8 mouse cellular contexts compared by ENCODE assay signal in the genomic region with DNA sequence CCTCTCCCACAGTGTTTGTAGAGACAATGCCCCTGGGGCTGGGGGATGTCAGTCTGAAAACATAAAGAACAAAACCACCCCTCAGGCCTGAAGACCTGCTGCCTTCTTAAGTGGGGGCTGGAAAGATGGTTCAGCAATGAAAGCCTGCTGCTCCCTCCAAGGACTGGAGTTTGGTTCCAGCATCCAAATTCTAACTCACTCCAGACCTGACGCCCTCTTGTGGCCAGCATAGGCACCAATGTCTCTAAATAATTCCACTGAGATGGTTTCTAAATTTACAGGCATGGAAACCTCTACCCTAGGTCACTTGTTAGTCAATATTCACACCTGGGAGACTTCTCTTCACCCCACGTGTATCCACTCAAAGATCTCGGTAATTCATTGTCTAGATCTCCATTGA. TPM values are rescaled to one million over a fixed set of nuclear protein-coding genes. Genes with fewer than 3 reads are reported as not detected.
DNase-seq lines count a peak whose midpoint lies in the region; ATAC-seq and TF ChIP-seq lines count a peak whose summit lies in the region.

No protein-coding gene starts in this region.

- H3K36me3 ChIP-seq in midbrain, embryonic 10.5 days: no peaks in the 10 kb centered on the region
- H3K36me3 ChIP-seq in midbrain, embryonic 15.5 days (replicated peaks): no peaks in the 10 kb centered on the region

- no peaks in the 10 kb centered on the region for H3K9me3 ChIP-seq in midbrain, embryonic 10.5 days (replicated peaks)
- no peaks in the 10 kb centered on the region for H3K9me3 ChIP-seq in midbrain, embryonic 15.5 days

- H3K4me2 ChIP-seq in midbrain, embryonic 15.5 days: no peak overlapping the region

- H3K4me3 ChIP-seq in gastrocnemius, adult 2 months: no peak overlapping the region
- H3K4me3 ChIP-seq in midbrain, embryonic 10.5 days: no peak overlapping the region
- H3K4me3 ChIP-seq in midbrain, embryonic 15.5 days: no peak overlapping the region

- peak; percentile 59 for TF ChIP-seq CTCF in gastrocnemius, adult 2 months (IDR thresholded peaks at IDR 0.05)

- DNase-seq in gastrocnemius, adult 2 months: peak; percentile 35
- DNase-seq in gastrocnemius, adult 8-10 months (ENCODE audit: low spot score in 2 of 2): no peak
- DNase-seq in midbrain, embryonic 10.5 days (ENCODE audit: low spot score): peak; percentile 39
- DNase-seq in ZHBTc4 (ENCODE audit: low read depth, low spot score): peak; percentile 68
- peak; percentile 32 for DNase-seq in induced T-regulatory cell, adult 2 months (ENCODE audit: low read depth)
- DNase-seq in spleen, postnatal 36 days (ENCODE audit: low spot score in 2 of 2): no peak
- no peak for DNase-seq in right cerebral cortex, adult 18-20 months

- no peak overlapping the region for H3K9ac ChIP-seq in midbrain, embryonic 15.5 days

- H3K27me3 ChIP-seq in midbrain, embryonic 10.5 days (ENCODE audit: low read depth, poor library complexity, severe bottlenecking): no peaks in the 10 kb centered on the region
- no peaks in the 10 kb centered on the region for H3K27me3 ChIP-seq in midbrain, embryonic 15.5 days (replicated peaks)

- ATAC-seq in midbrain, embryonic 15.5 days (replicated peaks): no peak

- no peak overlapping the region for H3K27ac ChIP-seq in gastrocnemius, adult 2 months
- no peak overlapping the region for H3K27ac ChIP-seq in midbrain, embryonic 10.5 days (replicated peaks)
- H3K27ac ChIP-seq in midbrain, embryonic 15.5 days: no peak overlapping the region

- intact Hi-C loops in gastrocnemius, adult 2 months (cut with DNase I): no loop called here

- WGBS in midbrain, embryonic 10.5 days: 29% methylated on average over 3 of the region's 3 CpGs
- WGBS in midbrain, embryonic 15.5 days: 35% methylated on average over 3 of the region's 3 CpGs

- H3K4me1 ChIP-seq in midbrain, embryonic 10.5 days: no peaks in the 10 kb centered on the region
- 0 out of 2 replicates have a peak, but pooled peaks cover 2% of the 10 kb centered on the region for H3K4me1 ChIP-seq in midbrain, embryonic 15.5 days

RNA-seq across cellular contexts. Expression of gene Gm26657, which starts 18.4 kb away (rescaled TPM):
- total RNA-seq in gastrocnemius, adult 2 months (2021): not detected
- total RNA-seq in gastrocnemius, adult 8-10 months (2022): not detected
- polyA plus RNA-seq in midbrain, embryonic 10.5 days (2016; fragmentation: Nextera tagmentation; extraction: Ambion mirVana): not detected in 2 replicates
- polyA plus RNA-seq in midbrain, embryonic 15.5 days (2015; fragmentation: Nextera tagmentation; extraction: Ambion mirVana): not detected in 2 replicates

RNA-seq across cellular contexts. Expression of gene Actl7b, which starts 19.8 kb away (rescaled TPM):
- not detected for total RNA-seq in gastrocnemius, adult 2 months (2021)
- not detected for total RNA-seq in gastrocnemius, adult 8-10 months (2022)
- not detected in 2 replicates for polyA plus RNA-seq in midbrain, embryonic 10.5 days (2016; fragmentation: Nextera tagmentation; extraction: Ambion mirVana)
- not detected in 2 replicates for polyA plus RNA-seq in midbrain, embryonic 15.5 days (2015; fragmentation: Nextera tagmentation; extraction: Ambion mirVana)

RNA-seq across cellular contexts. Expression of gene Actl7a, which starts 21.7 kb away (rescaled TPM):
- not detected for total RNA-seq in gastrocnemius, adult 2 months (2021)
- not detected for total RNA-seq in gastrocnemius, adult 8-10 months (2022)
- not detected in 2 replicates for polyA plus RNA-seq in midbrain, embryonic 10.5 days (2016; fragmentation: Nextera tagmentation; extraction: Ambion mirVana)
- polyA plus RNA-seq in midbrain, embryonic 15.5 days (2015; fragmentation: Nextera tagmentation; extraction: Ambion mirVana): not detected in 2 replicates

Comparison
In these comparisons a context has a peak if more than half of its experiments do, and no peak if none do; other contexts are left out.
1. DNase-seq: peak in gastrocnemius, adult 2 months (single experiment), midbrain, embryonic 10.5 days (single experiment), ZHBTc4 (single experiment) and induced T-regulatory cell, adult 2 months (single experiment); none in gastrocnemius, adult 8-10 months (0 of 2), spleen, postnatal 36 days (0 of 2) and right cerebral cortex, adult 18-20 months (single experiment).